In the genomic region with DNA sequence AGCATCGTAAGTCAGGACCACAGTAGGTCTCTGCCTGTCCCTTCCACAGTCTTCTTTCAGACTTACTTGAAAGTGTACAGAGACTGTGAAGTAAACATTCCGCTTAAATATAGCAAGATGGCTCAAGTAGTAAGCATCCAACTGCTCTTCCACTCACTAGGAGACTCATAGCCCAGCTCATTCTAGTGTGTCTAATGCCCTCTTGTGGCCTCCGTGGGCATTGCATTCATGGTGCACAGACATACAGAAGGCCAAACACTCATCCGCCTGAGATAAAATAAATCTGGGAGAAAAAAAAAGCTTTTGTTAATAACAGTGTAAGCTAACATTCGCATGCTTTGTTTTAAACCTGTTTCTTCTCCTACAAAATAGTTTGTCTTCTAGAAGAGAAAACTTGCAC, we compare ENCODE assay signal across 9 mouse cellular contexts. TPM values are rescaled to one million over a fixed set of nuclear protein-coding genes. Genes with fewer than 3 reads are reported as not detected.
DNase-seq lines count a peak whose midpoint lies in the region; ATAC-seq and TF ChIP-seq lines count a peak whose summit lies in the region.
"Had no signal": no experiment of that assay in that cellular context is flagged by ENCODE, and none has a peak within 500 bp of the region (broad histone marks: within the 10 kb centered on the region; RNA-seq: fewer than 3 reads in every experiment).

No protein-coding gene starts in this region.

- TF ChIP-seq CTCF in liver, postnatal 0 days (IDR thresholded peaks at IDR 0.05; ENCODE audit: low read depth): peak; percentile 90

- no peak overlapping the region for H3K4me2 ChIP-seq in liver, postnatal 0 days (ENCODE audit: low read depth, low read length)
- H3K4me2 ChIP-seq: limb, embryonic 12.5 days had no signal

- no peaks in the 10 kb centered on the region for H3K27me3 ChIP-seq in liver, postnatal 0 days (ENCODE audit: insufficient read depth, low read length)
- H3K27me3 ChIP-seq: limb, embryonic 12.5 days had no signal

- no peaks in the 10 kb centered on the region for H3K9me3 ChIP-seq in liver, postnatal 0 days (ENCODE audit: low read length)
- H3K9me3 ChIP-seq: limb, embryonic 12.5 days had no signal

- H3K9ac ChIP-seq in liver, postnatal 0 days (replicated peaks): no peak overlapping the region
- H3K9ac ChIP-seq: limb, embryonic 12.5 days had no signal

- TF ChIP-seq EP300 in liver, postnatal 0 days (IDR thresholded peaks at IDR 0.05; ENCODE audit: low read depth): no peak

- peaks cover 60% of the 10 kb centered on the region for H3K36me3 ChIP-seq in liver, postnatal 0 days (replicated peaks; ENCODE audit: insufficient read depth, low read length)

- H3K27ac ChIP-seq in liver, postnatal 0 days (ENCODE audit: low read depth): no peak overlapping the region
- H3K27ac ChIP-seq: limb, embryonic 12.5 days had no signal

- H3K4me1 ChIP-seq in liver, postnatal 0 days (ENCODE audit: insufficient read depth): no peaks in the 10 kb centered on the region
- H3K4me1 ChIP-seq: limb, embryonic 12.5 days had no signal

- WGBS in liver, postnatal 0 days (ENCODE audit: insufficient replicate concordance): 70% methylated on average over 5 of the region's 5 CpGs

- H3K4me3 ChIP-seq in liver, postnatal 0 days (ENCODE audit: low read depth, low read length): no peak overlapping the region
- H3K4me3 ChIP-seq: limb, embryonic 12.5 days had no signal

- peak; percentile 93 for DNase-seq in 3T3-L1 (ENCODE audit: low read depth, low spot score)
- peak; percentile 67 for DNase-seq in CD4-positive helper T cell, adult 2 months (ENCODE audit: low read depth, low spot score)
- DNase-seq in adrenal gland, postnatal 4 days (ENCODE audit: low spot score in 2 of 2): peak; percentile 21 to 41
- peak; percentile 54 to 88 for DNase-seq in kidney, postnatal 36 days
- DNase-seq in liver, postnatal 0 days: peak; percentile 85
- DNase-seq in right cerebral cortex, postnatal 14 days: peak; percentile 70
- peak; percentile 32 for DNase-seq in yolk sac, embryonic 10.5 days (ENCODE audit: low spot score)

- peak; percentile 92 for ATAC-seq in erythroblast, adult 5-6 weeks (replicated peaks; ENCODE audit: low FRiP score, poor library complexity, severe bottlenecking)
- 0 out of 2 replicates have a peak, but pooled peaks have one; percentile 62 for ATAC-seq in liver, postnatal 0 days

RNA-seq across cellular contexts. Expression of gene Heatr3, which starts 23.8 kb away (rescaled TPM):
- total RNA-seq in adrenal gland, postnatal 4 days (2021): 10 to 100 TPM; 31.2 to 31.4 TPM
- 5.0 and 7.3 TPM in 2 replicates for total RNA-seq in erythroblast, adult 5-6 weeks (2015; ENCODE audit: low replicate concordance)
- 4.3 and 12.0 TPM in 2 replicates for total RNA-seq in erythroblast, adult 5-6 weeks (2017; ENCODE audit: low replicate concordance)
- 13.2 and 14.1 TPM in 2 replicates for polyA plus RNA-seq in liver, postnatal 0 days (2015; fragmentation: Nextera tagmentation; extraction: Ambion mirVana)

RNA-seq across cellular contexts. Expression of gene Tent4b, which starts 37.6 kb away (rescaled TPM):
- total RNA-seq in adrenal gland, postnatal 4 days (2021): 10 to 100 TPM; 36.4 to 38.5 TPM
- total RNA-seq in erythroblast, adult 5-6 weeks (2015; ENCODE audit: low replicate concordance): 10.0 and 12.3 TPM in 2 replicates
- 6.6 and 15.5 TPM in 2 replicates for total RNA-seq in erythroblast, adult 5-6 weeks (2017; ENCODE audit: low replicate concordance)
- 4.6 and 4.8 TPM in 2 replicates for polyA plus RNA-seq in liver, postnatal 0 days (2015; fragmentation: Nextera tagmentation; extraction: Ambion mirVana)

RNA-seq across cellular contexts. Expression of gene Cnep1r1, which starts 42.9 kb away (rescaled TPM):
- total RNA-seq in adrenal gland, postnatal 4 days (2021): 10 to 100 TPM; 38.8 to 41.3 TPM
- 64.9 and 90.3 TPM in 2 replicates for total RNA-seq in erythroblast, adult 5-6 weeks (2015; ENCODE audit: low replicate concordance)
- 23.6 and 34.2 TPM in 2 replicates for total RNA-seq in erythroblast, adult 5-6 weeks (2017; ENCODE audit: low replicate concordance)
- 17.4 and 19.1 TPM in 2 replicates for polyA plus RNA-seq in liver, postnatal 0 days (2015; fragmentation: Nextera tagmentation; extraction: Ambion mirVana)

Comparison
In these comparisons a context has a peak if more than half of its experiments do, and no peak if none do; other contexts are left out.
1. DNase-seq: peak in every context shown above with its lines; median percentile 93 in 3T3-L1; 85 in liver, postnatal 0 days; 71 in kidney, postnatal 36 days; 70 in right cerebral cortex, postnatal 14 days; 67 in CD4-positive helper T cell, adult 2 months; 32 in yolk sac, embryonic 10.5 days; 31 in adrenal gland, postnatal 4 days.